1 mouse cellular context compared by ENCODE assay signal in the genomic region with DNA sequence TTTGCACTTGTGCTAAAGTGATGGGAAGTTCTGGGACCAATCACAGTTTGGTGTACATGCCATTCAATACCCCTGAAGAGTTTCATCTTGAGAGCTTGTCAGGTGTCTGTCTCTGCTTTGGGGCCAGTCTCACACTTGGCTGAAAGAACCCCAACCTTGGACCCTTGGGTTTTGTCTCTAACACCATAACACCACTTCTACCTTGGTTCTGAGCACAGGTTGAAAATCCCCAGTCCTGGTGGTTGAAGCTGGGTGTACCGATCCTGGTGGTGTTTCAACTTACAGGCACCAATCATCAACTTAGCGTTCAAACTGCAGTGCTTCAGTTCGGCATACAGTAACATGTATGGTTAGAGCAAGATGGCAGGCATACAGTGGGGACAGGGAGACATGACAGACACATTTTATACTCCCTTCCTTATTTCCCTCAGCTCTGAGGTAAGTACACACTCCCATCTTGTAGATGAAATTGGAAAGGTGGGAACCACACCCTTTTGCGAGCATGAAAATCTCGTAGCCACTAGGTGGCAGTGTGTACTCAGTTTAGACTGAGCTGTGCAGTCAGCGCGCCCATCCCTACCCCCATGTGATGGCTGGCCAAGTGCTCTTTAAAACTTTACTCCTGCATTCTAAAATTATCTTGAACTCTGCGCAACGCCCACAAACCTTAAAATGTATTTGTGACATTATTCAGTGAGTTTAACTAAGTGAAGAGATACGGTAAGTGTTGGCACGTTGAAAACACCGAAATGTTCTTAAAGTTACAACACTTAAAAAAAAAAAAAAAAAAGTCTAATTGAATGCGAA.
TF ChIP-seq lines count a peak whose summit lies in the region.

No protein-coding gene starts in this region.

TF ChIP-seq in CH12.LX, 34 proteins besides CTCF, POLR2A, EP300 and RAD21:
- TF ChIP-seq TCF12 (IDR thresholded peaks at IDR 0.05; ENCODE audit: low read depth, low read length) (no peak), ZC3H11A (IDR thresholded peaks at IDR 0.05; ENCODE audit: low read depth, low read length) (peak; percentile 71; the same call in 1 of the 2 replicates), USF2 (conservative IDR thresholded peaks at IDR 0.05; ENCODE audit: low read depth, low read length) (no peak), MAZ (IDR thresholded peaks at IDR 0.05; ENCODE audit: low read depth, low read length) (peak; percentile 78; the same call in 1 of the 2 replicates), JUND (conservative IDR thresholded peaks at IDR 0.05; ENCODE audit: low read depth, low read length) (peak; percentile 35; the same call in 1 of the 2 replicates), JUN (IDR thresholded peaks at IDR 0.05; ENCODE audit: insufficient read depth, low read depth, low read length) (no peak), IRF4 (IDR thresholded peaks at IDR 0.05; ENCODE audit: low read depth, low read length) (peak; percentile 49; the same call in 1 of the 2 replicates), ZNF384 (IDR thresholded peaks at IDR 0.05; ENCODE audit: low read depth, low read length) (peak; percentile 80), SMC3 (IDR thresholded peaks at IDR 0.05; ENCODE audit: low read depth, low read length) (peak; percentile 81), TBP (conservative IDR thresholded peaks at IDR 0.05; ENCODE audit: low read depth, low read length) (no peak), BHLHE40 (IDR thresholded peaks at IDR 0.05; ENCODE audit: low read depth, low read length) (0 out of 2 replicates have a peak, but pooled peaks have one; percentile 13), CHD2 (IDR thresholded peaks at IDR 0.05; ENCODE audit: low read length) (no peak), HCFC1 (IDR thresholded peaks at IDR 0.05; ENCODE audit: low read depth, low read length) (peak; percentile 25; the same call in 1 of the 2 replicates), NRF1 (IDR thresholded peaks at IDR 0.05; ENCODE audit: low read depth, low read length) (no peak), RCOR1 (conservative IDR thresholded peaks at IDR 0.05; ENCODE audit: low read depth, low read length) (no peak), USF1 (IDR thresholded peaks at IDR 0.05; ENCODE audit: low read depth, low read length) (no peak), ZKSCAN1 (IDR thresholded peaks at IDR 0.05; ENCODE audit: borderline replicate concordance, low read depth, low read length) (no peak), NELFE (IDR thresholded peaks at IDR 0.05; ENCODE audit: low read depth, low read length) (peak; percentile 65; the same call in 1 of the 2 replicates), E2F4 (IDR thresholded peaks at IDR 0.05; ENCODE audit: insufficient replicate concordance, low read depth, low read length) (peak; percentile 65; the same call in 1 of the 2 replicates), MXI1 (IDR thresholded peaks at IDR 0.05; ENCODE audit: low read depth, low read length) (0 out of 2 replicates have a peak, but pooled peaks have one; percentile 31), POLR2AphosphoS2 (IDR thresholded peaks at IDR 0.05; ENCODE audit: low read depth, low read length) (no peak), UBTF (IDR thresholded peaks at IDR 0.05; ENCODE audit: low read depth, low read length) (no peak), MAX (IDR thresholded peaks at IDR 0.05; ENCODE audit: low read length) (0 out of 2 replicates have a peak, but pooled peaks have one; percentile 51), SIN3A (IDR thresholded peaks at IDR 0.05; ENCODE audit: low read length) (0 out of 2 replicates have a peak, but pooled peaks have one; percentile 36), ELF1 (IDR thresholded peaks at IDR 0.05; ENCODE audit: low read depth, low read length) (no peak), GABPA (IDR thresholded peaks at IDR 0.05; ENCODE audit: insufficient replicate concordance, low read depth, low read length) (no peak), MYC (IDR thresholded peaks at IDR 0.05; ENCODE audit: low read depth, low read length) (peak; percentile 74; the same call in 1 of the 2 replicates)
